Comparison of ENCODE assay signal across 8 mouse cellular contexts in the genomic region with DNA sequence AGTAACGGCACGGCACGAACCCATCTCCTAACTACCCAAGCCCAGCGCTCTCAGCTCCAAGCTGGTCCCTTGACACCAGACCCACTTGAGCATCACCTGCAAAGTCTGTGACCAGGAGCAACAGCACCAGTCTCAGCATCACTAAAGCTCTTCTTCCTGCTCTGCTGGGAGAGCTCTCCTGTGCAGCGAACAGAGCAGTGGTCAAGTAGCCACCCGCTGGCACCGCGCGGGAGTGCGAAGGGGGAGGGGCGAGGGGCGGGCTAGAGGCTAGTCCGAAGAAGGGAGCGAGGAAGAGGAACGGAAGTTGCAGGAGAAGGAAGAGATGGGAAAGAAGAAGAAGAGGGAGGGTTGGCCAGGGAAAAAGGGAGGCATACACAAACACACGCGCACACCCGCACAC. TPM values are rescaled to one million over a fixed set of nuclear protein-coding genes. Genes with fewer than 3 reads are reported as not detected.
DNase-seq lines count a peak whose midpoint lies in the region; ATAC-seq and TF ChIP-seq lines count a peak whose summit lies in the region.

TSS of gene Spink2 (minus strand) at position 236 of the 400 bp plus-strand sequence.

- H3K4me3 ChIP-seq in forebrain, postnatal 0 days (ENCODE audit: low read depth, low read length) = no peak within 1 kb of the TSS
- peak within 1 kb of the TSS; percentile 24 for H3K4me3 ChIP-seq in intestine, embryonic 14.5 days (ENCODE audit: low read depth, low read length)
- H3K4me3 ChIP-seq in lung, embryonic 15.5 days = peak within 1 kb of the TSS; percentile 24
- no peak within 1 kb of the TSS for H3K4me3 ChIP-seq in left cerebral cortex, adult 2 months

- no peaks in the 10 kb centered on the region for H3K36me3 ChIP-seq in forebrain, postnatal 0 days (ENCODE audit: insufficient read depth)
- H3K36me3 ChIP-seq in intestine, embryonic 14.5 days (ENCODE audit: control insufficient read depth, insufficient read depth, low read length) = no peaks in the 10 kb centered on the region
- no peaks in the 10 kb centered on the region for H3K36me3 ChIP-seq in lung, embryonic 15.5 days

- H3K27ac ChIP-seq in forebrain, postnatal 0 days (ENCODE audit: low read depth, low read length) = no peak within 1 kb of the TSS
- no peak within 1 kb of the TSS for H3K27ac ChIP-seq in intestine, embryonic 14.5 days (ENCODE audit: low read depth)
- no peak within 1 kb of the TSS for H3K27ac ChIP-seq in lung, embryonic 15.5 days
- no peak within 1 kb of the TSS for H3K27ac ChIP-seq in left cerebral cortex, adult 2 months

- no peak for ATAC-seq in forebrain, postnatal 0 days
- peak; percentile 64; the same call in 1 of the 2 replicates for ATAC-seq in intestine, embryonic 14.5 days (replicated peaks; ENCODE audit: low FRiP score, low TSS enrichment, low read depth)
- no peak; the same call in 1 of the 2 replicates for ATAC-seq in lung, embryonic 15.5 days (ENCODE audit: borderline replicate concordance, extremely low read depth, low FRiP score, low TSS enrichment)

- TF ChIP-seq CTCF in forebrain, postnatal 0 days (IDR thresholded peaks at IDR 0.05; ENCODE audit: low read depth) = no peak
- no peak for TF ChIP-seq CTCF in left cerebral cortex, adult 2 months (IDR thresholded peaks at IDR 0.05)

- H3K9me3 ChIP-seq in forebrain, postnatal 0 days (ENCODE audit: low read length) = no peaks in the 10 kb centered on the region
- H3K9me3 ChIP-seq in intestine, embryonic 14.5 days (ENCODE audit: control insufficient read depth, low read length) = no peaks in the 10 kb centered on the region
- H3K9me3 ChIP-seq in lung, embryonic 15.5 days = no peaks in the 10 kb centered on the region

- H3K9ac ChIP-seq in forebrain, postnatal 0 days = no peak within 1 kb of the TSS
- H3K9ac ChIP-seq in intestine, embryonic 14.5 days (ENCODE audit: low read length) = no peak within 1 kb of the TSS
- H3K9ac ChIP-seq in lung, embryonic 15.5 days = no peak within 1 kb of the TSS

- 14% methylated on average over 18 of the region's 18 CpGs for WGBS in forebrain, postnatal 0 days
- WGBS in intestine, embryonic 14.5 days = 6% methylated on average over 17 of the region's 18 CpGs
- WGBS in lung, embryonic 15.5 days = 3% methylated on average over 18 of the region's 18 CpGs

- no peaks in the 10 kb centered on the region; the same call in 1 of the 2 replicates for H3K27me3 ChIP-seq in forebrain, postnatal 0 days (ENCODE audit: insufficient read depth, low read length)
- no peaks in the 10 kb centered on the region for H3K27me3 ChIP-seq in intestine, embryonic 14.5 days (replicated peaks; ENCODE audit: control insufficient read depth, insufficient read depth, low read length)
- no peaks in the 10 kb centered on the region for H3K27me3 ChIP-seq in lung, embryonic 15.5 days

- H3K4me2 ChIP-seq in forebrain, postnatal 0 days (ENCODE audit: low read depth) = peak within 1 kb of the TSS; percentile 40
- H3K4me2 ChIP-seq in intestine, embryonic 14.5 days (ENCODE audit: low read length) = peak within 1 kb of the TSS; percentile 56
- H3K4me2 ChIP-seq in lung, embryonic 15.5 days = peak within 1 kb of the TSS; percentile 57

- no peaks in the 10 kb centered on the region for H3K4me1 ChIP-seq in forebrain, postnatal 0 days (ENCODE audit: insufficient read depth)
- no peaks in the 10 kb centered on the region for H3K4me1 ChIP-seq in intestine, embryonic 14.5 days (replicated peaks; ENCODE audit: control insufficient read depth, insufficient read depth, low read length)
- H3K4me1 ChIP-seq in lung, embryonic 15.5 days = peaks cover 9% of the 10 kb centered on the region

- peak; percentile 59 for DNase-seq in urinary bladder, postnatal 14 days (ENCODE audit: low spot score)
- DNase-seq in urinary bladder, postnatal 10 days (ENCODE audit: low spot score) = no peak
- no peak for DNase-seq in forebrain, postnatal 0 days
- peak; percentile 76 for DNase-seq in intestine, embryonic 14.5 days (ENCODE audit: low spot score)
- DNase-seq in ovary, postnatal 14 days (ENCODE audit: low spot score) = peak; percentile 36
- no peak for DNase-seq in left cerebral cortex, adult 2 months (ENCODE audit: extremely low spot score in 1 of 2, low spot score in 2 of 2)
- DNase-seq in B cell, adult 2 months = no peak

- intact Hi-C loops in left cerebral cortex, adult 2 months (cut with DNase I) = no loop called here

RNA-seq across cellular contexts. Expression of gene Spink2, which starts in this region (rescaled TPM):
- total RNA-seq in forebrain, postnatal 0 days (2014; rRNA removed) = not detected in 2 replicates
- 0.88 and 2.0 TPM in 2 replicates for polyA plus RNA-seq in forebrain, postnatal 0 days (2015; fragmentation: Nextera tagmentation; extraction: Ambion mirVana)
- polyA plus RNA-seq in intestine, embryonic 14.5 days (2014; fragmentation: Nextera tagmentation; extraction: Ambion mirVana) = 1.3 and 1.6 TPM in 2 replicates
- polyA plus RNA-seq in lung, embryonic 15.5 days (2015; fragmentation: Nextera tagmentation; extraction: Ambion mirVana) = 1.6 and 2.2 TPM in 2 replicates
- total RNA-seq in left cerebral cortex, adult 2 months (2021) = not detected

Comparison
In these comparisons a context has a peak if more than half of its experiments do, and no peak if none do; other contexts are left out.
1. DNase-seq: peak in urinary bladder, postnatal 14 days (single experiment), intestine, embryonic 14.5 days (single experiment) and ovary, postnatal 14 days (single experiment); none in urinary bladder, postnatal 10 days (single experiment), forebrain, postnatal 0 days (single experiment), left cerebral cortex, adult 2 months (0 of 2) and B cell, adult 2 months (0 of 2).
2. H3K4me3 ChIP-seq: peak in intestine, embryonic 14.5 days (single experiment) and lung, embryonic 15.5 days (single experiment); none in forebrain, postnatal 0 days (single experiment) and left cerebral cortex, adult 2 months (single experiment).
3. Peak in every context shown above with its lines, with median percentiles within 50 percentile points of each other: H3K4me2 ChIP-seq.